In the genomic region with DNA sequence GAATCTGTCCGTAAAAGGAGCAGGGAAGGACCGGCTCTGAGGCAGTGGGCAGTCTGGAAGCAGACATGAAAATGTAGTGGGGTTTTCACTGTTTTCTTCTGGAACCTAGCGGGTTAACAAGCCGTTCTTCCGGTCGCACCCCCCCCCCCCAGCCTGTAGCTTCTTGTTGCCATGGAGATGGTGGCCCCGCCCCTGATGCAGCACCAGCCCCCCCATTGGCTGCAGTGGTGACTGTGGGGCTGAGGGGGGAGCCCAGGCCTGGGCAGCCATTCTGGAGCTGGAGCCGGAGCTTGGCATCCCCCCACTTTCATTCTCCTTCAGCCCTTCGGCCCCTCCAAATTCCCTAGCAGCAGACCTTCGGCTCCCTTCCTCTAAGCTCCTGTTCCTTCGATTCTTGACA, we compare ENCODE assay signal across 7 mouse cellular contexts. TPM values are rescaled to one million over a fixed set of nuclear protein-coding genes. Genes with fewer than 3 reads are reported as not detected.
DNase-seq lines count a peak whose midpoint lies in the region; ATAC-seq and TF ChIP-seq lines count a peak whose summit lies in the region.

No protein-coding gene starts in this region.

- peak overlapping the region; percentile 53 for H3K9ac ChIP-seq in intestine, embryonic 16.5 days (ENCODE audit: low read depth, low read length)
- H3K9ac ChIP-seq in limb, embryonic 13.5 days = peak overlapping the region; percentile 70
- H3K9ac ChIP-seq in midbrain, embryonic 14.5 days (replicated peaks; ENCODE audit: low read length) = peak overlapping the region; percentile 62

- H3K27ac ChIP-seq in intestine, embryonic 16.5 days (ENCODE audit: low read length) = peak overlapping the region; percentile 15; the same call in 1 of the 2 replicates
- peak overlapping the region; percentile 63; the same call in 1 of the 2 replicates for H3K27ac ChIP-seq in limb, embryonic 13.5 days
- peak overlapping the region; percentile 58 for H3K27ac ChIP-seq in midbrain, embryonic 14.5 days (replicated peaks; ENCODE audit: low read depth, low read length)
- H3K27ac ChIP-seq in spleen, adult 2 months (ENCODE audit: insufficient read depth, low read length) = no peak overlapping the region

- H3K4me2 ChIP-seq in intestine, embryonic 16.5 days (ENCODE audit: low read depth, low read length) = peak overlapping the region; percentile 55
- peak overlapping the region; percentile 90 for H3K4me2 ChIP-seq in limb, embryonic 13.5 days (replicated peaks)
- H3K4me2 ChIP-seq in midbrain, embryonic 14.5 days (ENCODE audit: low read length) = peak overlapping the region; percentile 92

- peak overlapping the region; percentile 36 for H3K4me3 ChIP-seq in intestine, embryonic 16.5 days (ENCODE audit: low read length)
- H3K4me3 ChIP-seq in limb, embryonic 13.5 days = peak overlapping the region; percentile 45
- H3K4me3 ChIP-seq in midbrain, embryonic 14.5 days (replicated peaks; ENCODE audit: low read depth, low read length) = peak overlapping the region; percentile 36
- peak overlapping the region; percentile 51 for H3K4me3 ChIP-seq in spleen, adult 2 months (ENCODE audit: extremely low read depth, insufficient read depth, insufficient read length)

- no peaks in the 10 kb centered on the region; the same call in 1 of the 2 replicates for H3K27me3 ChIP-seq in intestine, embryonic 16.5 days (replicated peaks; ENCODE audit: control insufficient read depth, insufficient read depth, low read length)
- H3K27me3 ChIP-seq in limb, embryonic 13.5 days = no peaks in the 10 kb centered on the region
- no peaks in the 10 kb centered on the region for H3K27me3 ChIP-seq in midbrain, embryonic 14.5 days (ENCODE audit: control insufficient read depth, insufficient read depth, low read length)
- H3K27me3 ChIP-seq in spleen, adult 2 months (ENCODE audit: control insufficient read depth, insufficient read depth, low read length) = peaks cover 15% of the 10 kb centered on the region

- 2% methylated on average over 11 of the region's 11 CpGs for WGBS in intestine, embryonic 16.5 days
- 0% methylated on average over 11 of the region's 11 CpGs for WGBS in limb, embryonic 13.5 days
- 2% methylated on average over 9 of the region's 11 CpGs for WGBS in midbrain, embryonic 14.5 days
- whole genome bisulfite sequencing in spleen, adult 2 months = 5% methylated on average over 11 of the region's 11 CpGs

- peaks cover 55% of the 10 kb centered on the region for H3K4me1 ChIP-seq in intestine, embryonic 16.5 days (ENCODE audit: control insufficient read depth, insufficient read depth, low read length)
- peaks cover 70% of the 10 kb centered on the region for H3K4me1 ChIP-seq in limb, embryonic 13.5 days
- peaks cover 59% of the 10 kb centered on the region for H3K4me1 ChIP-seq in midbrain, embryonic 14.5 days (ENCODE audit: control insufficient read depth, insufficient read depth, low read length)
- H3K4me1 ChIP-seq in spleen, adult 2 months (ENCODE audit: control insufficient read depth, insufficient read depth, insufficient read length) = peaks cover 25% of the 10 kb centered on the region

- DNase-seq in NIH3T3 (ENCODE audit: low read depth) = peak; percentile 26
- peak; percentile 62 to 81 for DNase-seq in cerebellum, postnatal 14 days
- DNase-seq in gastrocnemius, postnatal 25 days = peak; percentile 57
- DNase-seq in midbrain, embryonic 14.5 days = peak; percentile 93
- peak; percentile 52 to 71 for DNase-seq in spleen, adult 2 months (ENCODE audit: low read depth in 1 of 2, low spot score in 2 of 2)

- no peaks in the 10 kb centered on the region for H3K9me3 ChIP-seq in intestine, embryonic 16.5 days (ENCODE audit: control insufficient read depth, low read length)
- no peaks in the 10 kb centered on the region for H3K9me3 ChIP-seq in limb, embryonic 13.5 days
- H3K9me3 ChIP-seq in midbrain, embryonic 14.5 days (ENCODE audit: control insufficient read depth, low read length) = no peaks in the 10 kb centered on the region

- no peak for ATAC-seq in intestine, embryonic 16.5 days
- ATAC-seq in limb, embryonic 13.5 days (ENCODE audit: low FRiP score, low read depth) = peak; percentile 73
- ATAC-seq in midbrain, embryonic 14.5 days (ENCODE audit: low FRiP score, low TSS enrichment) = peak; percentile 68; the same call in 1 of the 2 replicates

- TF ChIP-seq POLR2A in spleen, adult 2 months (IDR thresholded peaks at IDR 0.05; ENCODE audit: low read depth, low read length) = no peak

- 0 out of 2 replicates have a peak, but pooled peaks cover 4% of the 10 kb centered on the region for H3K36me3 ChIP-seq in intestine, embryonic 16.5 days (ENCODE audit: control insufficient read depth, insufficient read depth, low read length)
- H3K36me3 ChIP-seq in limb, embryonic 13.5 days = peaks cover 19% of the 10 kb centered on the region
- peaks cover 18% of the 10 kb centered on the region for H3K36me3 ChIP-seq in midbrain, embryonic 14.5 days (ENCODE audit: control insufficient read depth, insufficient read depth, low read length)
- H3K36me3 ChIP-seq in spleen, adult 2 months (ENCODE audit: control insufficient read depth, insufficient read depth, low read length) = no peaks in the 10 kb centered on the region

- TF ChIP-seq CTCF in spleen, adult 2 months (IDR thresholded peaks at IDR 0.05; ENCODE audit: extremely low read depth, insufficient read depth, insufficient read length, insufficient replicate concordance) = no peak

RNA-seq across cellular contexts. Expression of gene Syngap1, which starts 10.4 kb away (rescaled TPM):
- 1 to 10 TPM; 2.7 to 4.7 TPM for total RNA-seq in gastrocnemius, postnatal 25 days (2021)
- polyA plus RNA-seq in intestine, embryonic 16.5 days (2015; fragmentation: Nextera tagmentation; extraction: Ambion mirVana) = 0.66 and 1.1 TPM in 2 replicates
- 3.6 and 4.4 TPM in 2 replicates for polyA plus RNA-seq in limb, embryonic 13.5 days (2015; fragmentation: Nextera tagmentation; extraction: Ambion mirVana)
- polyA plus RNA-seq in midbrain, embryonic 14.5 days (2014; fragmentation: Nextera tagmentation; extraction: Ambion mirVana) = 5.5 and 9.7 TPM in 2 replicates
- polyA plus RNA-seq in spleen, adult 2 months (2012; rRNA removed) = 7.3 and 9.6 TPM in 2 replicates

RNA-seq across cellular contexts. Expression of gene Cuta, which starts 12.0 kb away (rescaled TPM):
- 10 to 100 TPM; 83.7 to 87.0 TPM for total RNA-seq in gastrocnemius, postnatal 25 days (2021)
- polyA plus RNA-seq in intestine, embryonic 16.5 days (2015; fragmentation: Nextera tagmentation; extraction: Ambion mirVana) = 294 and 314 TPM in 2 replicates
- 170 and 176 TPM in 2 replicates for polyA plus RNA-seq in limb, embryonic 13.5 days (2015; fragmentation: Nextera tagmentation; extraction: Ambion mirVana)
- 99.2 and 108 TPM in 2 replicates for polyA plus RNA-seq in midbrain, embryonic 14.5 days (2014; fragmentation: Nextera tagmentation; extraction: Ambion mirVana)
- 87.9 and 131 TPM in 2 replicates for polyA plus RNA-seq in spleen, adult 2 months (2012; rRNA removed)

RNA-seq across cellular contexts. Expression of gene Phf1, which starts 18.6 kb away (rescaled TPM):
- 1 to 10 TPM; 5.1 to 5.9 TPM for total RNA-seq in gastrocnemius, postnatal 25 days (2021)
- 6.8 and 8.0 TPM in 2 replicates for polyA plus RNA-seq in intestine, embryonic 16.5 days (2015; fragmentation: Nextera tagmentation; extraction: Ambion mirVana)
- 15.0 and 15.6 TPM in 2 replicates for polyA plus RNA-seq in limb, embryonic 13.5 days (2015; fragmentation: Nextera tagmentation; extraction: Ambion mirVana)
- 18.2 and 24.0 TPM in 2 replicates for polyA plus RNA-seq in midbrain, embryonic 14.5 days (2014; fragmentation: Nextera tagmentation; extraction: Ambion mirVana)
- 103 and 131 TPM in 2 replicates for polyA plus RNA-seq in spleen, adult 2 months (2012; rRNA removed)

RNA-seq across cellular contexts. Expression of gene Zbtb9, which starts 21.6 kb away (rescaled TPM):
- total RNA-seq in gastrocnemius, postnatal 25 days (2021) = under 1 TPM; 0.43 to 0.92 TPM
- 13.8 and 14.8 TPM in 2 replicates for polyA plus RNA-seq in intestine, embryonic 16.5 days (2015; fragmentation: Nextera tagmentation; extraction: Ambion mirVana)
- 15.5 and 16.7 TPM in 2 replicates for polyA plus RNA-seq in limb, embryonic 13.5 days (2015; fragmentation: Nextera tagmentation; extraction: Ambion mirVana)
- 8.7 and 11.3 TPM in 2 replicates for polyA plus RNA-seq in midbrain, embryonic 14.5 days (2014; fragmentation: Nextera tagmentation; extraction: Ambion mirVana)
- polyA plus RNA-seq in spleen, adult 2 months (2012; rRNA removed) = 13.7 and 25.0 TPM in 2 replicates

RNA-seq across cellular contexts. Expression of gene Kifc5b, which starts 34.5 kb away (rescaled TPM):
- total RNA-seq in gastrocnemius, postnatal 25 days (2021) = under 1 TPM; 0.31 to 0.56 TPM
- 5.3 and 6.5 TPM in 2 replicates for polyA plus RNA-seq in intestine, embryonic 16.5 days (2015; fragmentation: Nextera tagmentation; extraction: Ambion mirVana)
- polyA plus RNA-seq in limb, embryonic 13.5 days (2015; fragmentation: Nextera tagmentation; extraction: Ambion mirVana) = 9.0 and 9.6 TPM in 2 replicates
- 1.2 and 2.3 TPM in 2 replicates for polyA plus RNA-seq in midbrain, embryonic 14.5 days (2014; fragmentation: Nextera tagmentation; extraction: Ambion mirVana)
- 6.8 and 7.6 TPM in 2 replicates for polyA plus RNA-seq in spleen, adult 2 months (2012; rRNA removed)

Comparison
In these comparisons a context has a peak if more than half of its experiments do, and no peak if none do; other contexts are left out.
1. DNase-seq: peak in every context shown above with its lines; median percentile 93 in midbrain, embryonic 14.5 days; 72 in cerebellum, postnatal 14 days; 62 in spleen, adult 2 months; 57 in gastrocnemius, postnatal 25 days; 26 in NIH3T3.